Mouse (Mus musculus): ENCODE data around the gene Rapgef1. TPM values are rescaled to one million over a fixed set of nuclear protein-coding genes. Genes with fewer than 3 reads are reported as not detected.

Gene Rapgef1
- polyA plus RNA-seq, 1 experiment from 2014 or later = 25.3 TPM

GRCm38 (mm10) chr2:29737209-29737925 is 117.8 kb downstream of the Rapgef1 start:
- H3K36me3 ChIP-seq (ENCODE audit: control insufficient read depth, insufficient read depth, low read length) = peaks cover 80% of the 10 kb centered on the region
- no peak overlapping the region for H3K4me3 ChIP-seq (replicated peaks; ENCODE audit: low read depth, low read length)
- H3K4me1 ChIP-seq (ENCODE audit: control insufficient read depth, insufficient read depth, low read length) = no peaks in the 10 kb centered on the region
- H3K9me3 ChIP-seq (ENCODE audit: control insufficient read depth, low read length) = no peaks in the 10 kb centered on the region
- no peak overlapping the region for H3K9ac ChIP-seq (replicated peaks; ENCODE audit: low read length)
- H3K27ac ChIP-seq (replicated peaks; ENCODE audit: low read depth, low read length) = no peak overlapping the region
- ATAC-seq (ENCODE audit: low FRiP score, low TSS enrichment) (no peak), DNase-seq (no peak)
- WGBS = 92% methylated on average over 12 of the region's 12 CpGs
- H3K27me3 ChIP-seq (ENCODE audit: control insufficient read depth, insufficient read depth, low read length) = no peaks in the 10 kb centered on the region
- no peak overlapping the region for H3K4me2 ChIP-seq (ENCODE audit: low read length)

GRCm38 (mm10) chr2:29738799-29739198 is 119.3 kb downstream of the Rapgef1 start:
- no peak overlapping the region for H3K4me3 ChIP-seq (replicated peaks; ENCODE audit: low read depth, low read length)
- no peak for DNase-seq
- ATAC-seq (ENCODE audit: low FRiP score, low TSS enrichment) = no peak
- peaks cover 66% of the 10 kb centered on the region for H3K36me3 ChIP-seq (ENCODE audit: control insufficient read depth, insufficient read depth, low read length)
- no peaks in the 10 kb centered on the region for H3K27me3 ChIP-seq (ENCODE audit: control insufficient read depth, insufficient read depth, low read length)
- no peaks in the 10 kb centered on the region for H3K9me3 ChIP-seq (ENCODE audit: control insufficient read depth, low read length)
- H3K9ac ChIP-seq (replicated peaks; ENCODE audit: low read length) = no peak overlapping the region
- H3K4me2 ChIP-seq (ENCODE audit: low read length) = no peak overlapping the region
- H3K4me1 ChIP-seq (ENCODE audit: control insufficient read depth, insufficient read depth, low read length) = no peaks in the 10 kb centered on the region
- WGBS = 66% methylated on average over 4 of the region's 4 CpGs
- no peak overlapping the region for H3K27ac ChIP-seq (replicated peaks; ENCODE audit: low read depth, low read length)

- H3K4me1 ChIP-seq (ENCODE audit: control insufficient read depth, insufficient read depth, low read length) = no peaks in the 10 kb centered on the region
- 85% methylated on average over 5 of the region's 5 CpGs for WGBS
- no peak for ATAC-seq (ENCODE audit: low FRiP score, low TSS enrichment)
- H3K4me2 ChIP-seq (ENCODE audit: low read length) = no peak overlapping the region
- H3K4me3 ChIP-seq (replicated peaks; ENCODE audit: low read depth, low read length) = no peak overlapping the region
- H3K9me3 ChIP-seq (ENCODE audit: control insufficient read depth, low read length) = no peaks in the 10 kb centered on the region
- no peak overlapping the region for H3K9ac ChIP-seq (replicated peaks; ENCODE audit: low read length)
- H3K27me3 ChIP-seq (ENCODE audit: control insufficient read depth, insufficient read depth, low read length) = no peaks in the 10 kb centered on the region
- DNase-seq = no peak
- H3K36me3 ChIP-seq (ENCODE audit: control insufficient read depth, insufficient read depth, low read length) = peaks cover 60% of the 10 kb centered on the region
- no peak overlapping the region for H3K27ac ChIP-seq (replicated peaks; ENCODE audit: low read depth, low read length)
These were observed 119.8 kb downstream of the Rapgef1 start for GRCm38 (mm10) chr2:29739368-29739767.

GRCm38 (mm10) chr2:29741207-29741606 is 121.7 kb downstream of the Rapgef1 start:
- Histone ChIP-seq H3K4me1 (ENCODE audit: control insufficient read depth, insufficient read depth, low read length) (no peaks in the 10 kb centered on the region), H3K9ac (replicated peaks; ENCODE audit: low read length) (no peak overlapping the region), H3K27ac (replicated peaks; ENCODE audit: low read depth, low read length) (no peak overlapping the region), H3K4me3 (replicated peaks; ENCODE audit: low read depth, low read length) (no peak overlapping the region), H3K4me2 (ENCODE audit: low read length) (no peak overlapping the region), H3K9me3 (ENCODE audit: control insufficient read depth, low read length) (no peaks in the 10 kb centered on the region), H3K36me3 (ENCODE audit: control insufficient read depth, insufficient read depth, low read length) (peaks cover 44% of the 10 kb centered on the region), H3K27me3 (ENCODE audit: control insufficient read depth, insufficient read depth, low read length) (peaks cover under 1% of the 10 kb centered on the region; the same call in 1 of the 2 replicates)
- WGBS = 92% methylated on average over 6 of the region's 6 CpGs
- ATAC-seq (ENCODE audit: low FRiP score, low TSS enrichment) (no peak), DNase-seq (no peak)

- DNase-seq = no peak
- Histone ChIP-seq H3K4me1 (ENCODE audit: control insufficient read depth, insufficient read depth, low read length) (peaks cover 6% of the 10 kb centered on the region; the same call in 1 of the 2 replicates), H3K4me3 (replicated peaks; ENCODE audit: low read depth, low read length) (no peak overlapping the region), H3K9me3 (ENCODE audit: control insufficient read depth, low read length) (no peaks in the 10 kb centered on the region), H3K36me3 (ENCODE audit: control insufficient read depth, insufficient read depth, low read length) (peaks cover 14% of the 10 kb centered on the region), H3K9ac (replicated peaks; ENCODE audit: low read length) (no peak overlapping the region), H3K4me2 (ENCODE audit: low read length) (no peak overlapping the region), H3K27me3 (ENCODE audit: control insufficient read depth, insufficient read depth, low read length) (peaks cover 18% of the 10 kb centered on the region), H3K27ac (replicated peaks; ENCODE audit: low read depth, low read length) (no peak overlapping the region)
- WGBS = 95% methylated on average over 6 of the region's 6 CpGs
- ATAC-seq (ENCODE audit: low FRiP score, low TSS enrichment) = no peak
These were observed 124.7 kb downstream of the Rapgef1 start for GRCm38 (mm10) chr2:29744256-29744655.

GRCm38 (mm10) chr2:29747188-29747782 is 127.8 kb downstream of the Rapgef1 start:
- Histone ChIP-seq H3K9me3 (ENCODE audit: control insufficient read depth, low read length) (no peaks in the 10 kb centered on the region), H3K4me2 (ENCODE audit: low read length) (peak overlapping the region; percentile 69), H3K4me3 (replicated peaks; ENCODE audit: low read depth, low read length) (peak overlapping the region; percentile 38), H3K27me3 (ENCODE audit: control insufficient read depth, insufficient read depth, low read length) (peaks cover 33% of the 10 kb centered on the region), H3K27ac (replicated peaks; ENCODE audit: low read depth, low read length) (no peak overlapping the region), H3K36me3 (ENCODE audit: control insufficient read depth, insufficient read depth, low read length) (no peaks in the 10 kb centered on the region), H3K4me1 (ENCODE audit: control insufficient read depth, insufficient read depth, low read length) (peaks cover 11% of the 10 kb centered on the region; the same call in 1 of the 2 replicates), H3K9ac (replicated peaks; ENCODE audit: low read length) (peak overlapping the region; percentile 60)
- ATAC-seq (ENCODE audit: low FRiP score, low TSS enrichment) = no peak
- WGBS = 4% methylated on average over 50 of the region's 50 CpGs
- DNase-seq = peak; percentile 36

GRCm38 (mm10) chr2:29747852-29748251 is 128.3 kb downstream of the Rapgef1 start:
- peaks cover 38% of the 10 kb centered on the region for H3K27me3 ChIP-seq (ENCODE audit: control insufficient read depth, insufficient read depth, low read length)
- H3K4me2 ChIP-seq (ENCODE audit: low read length) = peak overlapping the region; percentile 69; the same call in 1 of the 2 replicates
- H3K4me3 ChIP-seq (replicated peaks; ENCODE audit: low read depth, low read length) = no peak overlapping the region
- H3K9me3 ChIP-seq (ENCODE audit: control insufficient read depth, low read length) = no peaks in the 10 kb centered on the region
- ATAC-seq (ENCODE audit: low FRiP score, low TSS enrichment) = no peak
- H3K27ac ChIP-seq (replicated peaks; ENCODE audit: low read depth, low read length) = no peak overlapping the region
- no peaks in the 10 kb centered on the region for H3K36me3 ChIP-seq (ENCODE audit: control insufficient read depth, insufficient read depth, low read length)
- H3K9ac ChIP-seq (replicated peaks; ENCODE audit: low read length) = no peak overlapping the region; the same call in 1 of the 2 replicates
- peaks cover 11% of the 10 kb centered on the region; the same call in 1 of the 2 replicates for H3K4me1 ChIP-seq (ENCODE audit: control insufficient read depth, insufficient read depth, low read length)
- DNase-seq = peak; percentile 35
- 58% methylated on average over 5 of the region's 5 CpGs for WGBS

GRCm38 (mm10) chr2:29748499-29748898 is 129.0 kb downstream of the Rapgef1 start:
- peaks cover 39% of the 10 kb centered on the region for H3K27me3 ChIP-seq (ENCODE audit: control insufficient read depth, insufficient read depth, low read length)
- no peak for ATAC-seq (ENCODE audit: low FRiP score, low TSS enrichment)

More at GRCm38 (mm10) chr2:29748499-29748898, 129.0 kb downstream of the Rapgef1 start:
- H3K4me3 ChIP-seq (replicated peaks; ENCODE audit: low read depth, low read length) = no peak overlapping the region
- H3K9ac ChIP-seq (replicated peaks; ENCODE audit: low read length) = no peak overlapping the region
- H3K36me3 ChIP-seq (ENCODE audit: control insufficient read depth, insufficient read depth, low read length) = no peaks in the 10 kb centered on the region
- WGBS = 85% methylated on average over 4 of the region's 4 CpGs
- no peak overlapping the region for H3K4me2 ChIP-seq (ENCODE audit: low read length)
- H3K9me3 ChIP-seq (ENCODE audit: control insufficient read depth, low read length) = no peaks in the 10 kb centered on the region
- no peak for DNase-seq
- H3K4me1 ChIP-seq (ENCODE audit: control insufficient read depth, insufficient read depth, low read length) = peaks cover 11% of the 10 kb centered on the region; the same call in 1 of the 2 replicates
- no peak overlapping the region for H3K27ac ChIP-seq (replicated peaks; ENCODE audit: low read depth, low read length)
